Mouse (Mus musculus) neural tube, embryonic 15.5 days (tissue): ENCODE data around the gene Myl9. TPM values are rescaled to one million over a fixed set of nuclear protein-coding genes. Genes with fewer than 3 reads are reported as not detected.

Experiments
- ATAC-seq: fragments of 200-750 bp; cut with Nextera tagmentation; 2 replicates; pipeline ENCODE4 v1.8.0; 2017; ENCODE audit warnings: mild to moderate bottlenecking, moderate TSS enrichment, moderate library complexity; ENCODE audit not compliant: low FRiP score
- H3K27ac ChIP-seq: fragments of 300-500 bp; sonication (generic); replicated peaks from 2 replicates; pipeline ENCODE4 v1.5.1; 2015; ENCODE audit warnings: mild to moderate bottlenecking, inconsistent platforms
- H3K27me3 ChIP-seq: fragments of 300-500 bp; sonication (generic); replicated peaks from 2 replicates; pipeline ENCODE4 v1.6.1; 2015; ENCODE audit warnings: inconsistent platforms
- H3K36me3 ChIP-seq: fragments of 300-500 bp; sonication (generic); 2 replicates; pipeline ENCODE4 v1.6.1; 2015; ENCODE audit warnings: inconsistent platforms
- H3K4me1 ChIP-seq: fragments of 300-500 bp; sonication (generic); 2 replicates; pipeline ENCODE4 v1.6.1; 2015; ENCODE audit warnings: inconsistent platforms
- H3K4me2 ChIP-seq: fragments of 300-500 bp; sonication (generic); 2 replicates; pipeline ENCODE4 v1.6.1; 2015; ENCODE audit warnings: inconsistent platforms, mild to moderate bottlenecking, moderate library complexity
- H3K4me3 ChIP-seq: fragments of 300-500 bp; sonication (generic); replicated peaks from 2 replicates; pipeline ENCODE4 v1.5.1; 2015; ENCODE audit warnings: mild to moderate bottlenecking, inconsistent platforms
- H3K9ac ChIP-seq: fragments of 300-500 bp; sonication (generic); replicated peaks from 2 replicates; pipeline ENCODE4 v1.6.1; 2015; ENCODE audit warnings: mild to moderate bottlenecking, inconsistent platforms
- H3K9me3 ChIP-seq: fragments of 300-500 bp; sonication (generic); replicated peaks from 2 replicates; pipeline ENCODE4 v1.6.1; 2016; ENCODE audit warnings: inconsistent platforms
- WGBS: fragments of 180-500 bp; shearing (Covaris S2); methylation state at CpG from one replicate; pipeline ENCODE4 v1.1.7; 2015; ENCODE audit warnings: mixed read lengths; 5-methylcytosine and 5-hydroxymethylcytosine counted together
- polyA plus RNA-seq: library from polyadenylated mRNA; unstranded; fragments of >200 nt; fragmentation: Nextera tagmentation; extraction: Ambion mirVana; gene quantifications from 2 replicates; pipeline ENCODE4 v1.2.1, GENCODE M21; 2015

Myl9 gene
- polyA plus RNA-seq, 1 experiment from 2014 or later = 40.8 TPM

DNA sequence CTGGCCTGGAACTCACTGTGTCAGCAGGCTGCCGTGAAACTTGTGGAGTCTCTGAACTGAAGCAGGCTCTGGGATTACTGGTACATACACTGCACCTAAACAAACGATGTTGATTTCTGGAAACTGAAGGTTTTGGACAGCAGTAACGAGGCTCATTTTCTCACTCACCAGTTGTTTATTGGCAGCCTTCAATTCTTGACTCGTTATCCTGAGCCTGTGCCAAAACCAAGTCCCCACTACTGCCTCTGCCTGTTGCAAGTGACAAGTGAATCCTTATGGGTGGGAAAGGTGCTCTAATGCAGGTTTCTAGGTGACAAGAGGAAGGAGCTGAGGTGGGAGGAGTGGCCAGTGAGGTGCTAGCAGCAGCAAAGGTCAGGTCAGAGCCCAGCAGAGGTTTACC, 33.2 kb upstream of the Myl9 start:
- WGBS = 53% methylated on average over 4 of the region's 4 CpGs

DNA sequence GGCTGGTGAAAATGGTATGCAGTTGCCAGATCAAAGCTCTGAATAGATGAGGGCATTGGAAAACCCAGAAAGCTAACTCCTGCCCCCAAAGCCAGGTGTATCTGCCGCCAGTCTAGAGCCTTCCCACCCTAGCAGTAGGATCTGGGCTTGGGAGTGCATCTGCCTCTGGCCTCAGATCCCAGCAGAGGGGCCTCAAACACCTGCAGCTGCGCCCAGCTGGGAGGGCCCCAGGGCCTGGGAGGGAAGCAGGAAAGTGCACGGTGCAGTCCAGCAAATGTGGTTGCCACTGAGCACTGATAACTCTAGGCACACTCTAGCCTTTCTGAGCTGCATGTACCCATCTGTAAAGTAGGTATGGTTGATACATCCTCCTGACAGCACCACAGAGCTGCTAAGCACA, 32.0 kb upstream of the Myl9 start:
- Histone ChIP-seq H3K4me3 (no peak overlapping the region), H3K9ac (no peak overlapping the region), H3K4me2 (no peak overlapping the region), H3K27ac (no peak overlapping the region), H3K36me3 (peaks cover 31% of the 10 kb centered on the region), H3K27me3 (no peaks in the 10 kb centered on the region), H3K4me1 (peaks cover 22% of the 10 kb centered on the region), H3K9me3 (no peaks in the 10 kb centered on the region)
- no peak for ATAC-seq
- 57% methylated on average over 3 of the region's 3 CpGs for WGBS

More for the DNA sequence above, 33.2 kb upstream of the Myl9 start:
- Histone ChIP-seq H3K4me1 (peaks cover 32% of the 10 kb centered on the region), H3K36me3 (peaks cover 19% of the 10 kb centered on the region), H3K4me2 (no peak overlapping the region), H3K9me3 (no peaks in the 10 kb centered on the region), H3K27me3 (no peaks in the 10 kb centered on the region), H3K4me3 (no peak overlapping the region), H3K27ac (no peak overlapping the region), H3K9ac (no peak overlapping the region)
- no peak for ATAC-seq

DNA sequence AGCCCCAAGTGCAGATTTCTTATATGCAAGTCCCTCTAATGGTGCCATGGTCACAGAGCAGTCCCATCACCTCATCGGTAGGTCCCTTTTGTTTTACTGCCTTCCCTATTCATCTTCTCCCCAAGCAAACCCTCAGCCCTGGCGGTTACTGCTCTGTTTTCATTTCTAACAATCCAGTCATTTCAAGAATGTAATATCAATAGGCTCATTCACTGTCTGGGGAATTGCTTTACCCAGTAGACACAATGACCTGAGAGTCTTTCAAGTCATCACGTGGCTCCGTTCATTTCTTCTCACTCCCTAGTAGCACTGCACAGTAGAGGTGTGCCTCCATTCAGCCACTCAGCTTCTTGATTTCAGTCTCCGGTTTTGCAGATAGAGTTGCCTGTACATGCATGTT, 30.8 kb upstream of the Myl9 start:
- H3K36me3 ChIP-seq = peaks cover 43% of the 10 kb centered on the region
- H3K4me1 ChIP-seq = peaks cover 19% of the 10 kb centered on the region
- no peaks in the 10 kb centered on the region for H3K27me3 ChIP-seq
- WGBS = 62% methylated on average over 5 of the region's 5 CpGs
- H3K4me3 ChIP-seq = no peak overlapping the region
- no peaks in the 10 kb centered on the region for H3K9me3 ChIP-seq
- H3K27ac ChIP-seq = no peak overlapping the region
- no peak overlapping the region for H3K4me2 ChIP-seq
- no peak overlapping the region for H3K9ac ChIP-seq
- ATAC-seq = no peak

DNA sequence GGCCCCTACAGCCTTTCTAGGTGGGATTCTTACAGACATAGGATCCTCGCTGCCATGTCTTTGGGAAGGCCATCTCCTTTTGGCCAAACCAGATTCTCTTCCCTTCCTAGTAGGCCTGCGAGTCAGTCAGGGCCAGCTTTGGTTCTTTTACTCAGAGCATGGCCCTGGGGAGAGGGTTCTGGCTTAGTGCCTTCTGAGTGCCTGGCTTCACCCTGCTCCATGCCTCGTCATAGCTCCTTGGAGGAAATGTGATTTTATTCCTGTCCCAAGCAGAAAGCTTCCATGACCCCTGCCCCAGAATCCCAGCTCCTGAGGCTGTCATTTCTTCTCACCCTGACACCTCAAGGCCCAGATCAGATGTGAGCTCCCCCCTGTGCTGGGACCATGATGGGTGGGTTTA, 27.9 kb upstream of the Myl9 start:
- no peak overlapping the region for H3K9ac ChIP-seq
- no peaks in the 10 kb centered on the region for H3K27me3 ChIP-seq
- H3K36me3 ChIP-seq = peaks cover 65% of the 10 kb centered on the region
- ATAC-seq = no peak
- no peaks in the 10 kb centered on the region for H3K9me3 ChIP-seq
- no peak overlapping the region for H3K4me3 ChIP-seq
- WGBS = 85% methylated on average over 3 of the region's 3 CpGs
- H3K27ac ChIP-seq = no peak overlapping the region
- peaks cover 5% of the 10 kb centered on the region for H3K4me1 ChIP-seq
- H3K4me2 ChIP-seq = no peak overlapping the region

DNA sequence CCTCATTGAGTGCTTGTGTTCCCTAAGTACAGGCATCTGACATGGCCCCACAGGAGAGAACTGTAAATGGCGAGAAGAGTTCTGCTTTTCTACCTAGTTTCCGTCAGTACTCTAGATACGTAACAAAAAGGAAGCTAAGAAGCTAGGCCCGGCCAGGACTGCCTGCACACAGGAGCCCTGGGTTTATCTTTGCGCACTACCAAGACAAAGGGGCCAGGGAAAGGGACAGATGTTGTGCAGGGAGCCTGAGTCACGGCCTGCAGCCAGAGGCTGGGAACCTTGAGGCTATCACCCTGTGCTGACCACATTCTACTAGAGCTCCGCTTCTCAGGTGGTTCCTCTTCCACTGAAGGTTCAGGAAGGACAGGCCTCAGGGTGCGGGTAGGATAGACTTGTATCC, 25.5 kb upstream of the Myl9 start:
- Histone ChIP-seq H3K9ac (no peak overlapping the region), H3K27me3 (no peaks in the 10 kb centered on the region), H3K4me2 (no peak overlapping the region), H3K9me3 (no peaks in the 10 kb centered on the region), H3K4me3 (no peak overlapping the region), H3K36me3 (peaks cover 82% of the 10 kb centered on the region), H3K27ac (no peak overlapping the region), H3K4me1 (no peaks in the 10 kb centered on the region)
- no peak for ATAC-seq
- WGBS = 89% methylated on average over 8 of the region's 8 CpGs

DNA sequence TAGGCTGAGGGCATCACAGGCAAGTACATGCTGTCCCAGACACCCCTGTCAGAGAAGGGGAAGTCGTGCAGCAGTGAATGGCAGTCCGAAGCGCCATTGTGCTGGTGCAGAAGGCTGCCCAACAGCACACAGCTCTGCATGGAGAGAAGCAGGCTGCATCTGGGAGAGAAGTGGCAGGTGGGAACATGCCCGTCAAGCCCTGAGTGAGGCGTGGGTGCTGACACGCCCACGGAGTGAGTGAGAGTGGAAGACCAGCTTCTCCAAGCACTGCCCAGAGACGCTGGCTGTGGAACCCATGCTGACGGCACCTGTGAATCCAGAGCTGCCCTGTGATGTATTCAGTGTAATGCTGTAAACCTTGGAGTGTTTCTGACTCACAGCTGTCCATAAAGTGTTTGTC, 18.3 kb upstream of the Myl9 start:
- Histone ChIP-seq H3K9me3 (no peaks in the 10 kb centered on the region), H3K4me3 (no peak overlapping the region), H3K9ac (no peak overlapping the region), H3K4me2 (no peak overlapping the region), H3K4me1 (peaks cover 3% of the 10 kb centered on the region), H3K36me3 (peaks cover 94% of the 10 kb centered on the region), H3K27me3 (no peaks in the 10 kb centered on the region), H3K27ac (no peak overlapping the region)
- no peak for ATAC-seq
- WGBS = 95% methylated on average over 9 of the region's 9 CpGs

DNA sequence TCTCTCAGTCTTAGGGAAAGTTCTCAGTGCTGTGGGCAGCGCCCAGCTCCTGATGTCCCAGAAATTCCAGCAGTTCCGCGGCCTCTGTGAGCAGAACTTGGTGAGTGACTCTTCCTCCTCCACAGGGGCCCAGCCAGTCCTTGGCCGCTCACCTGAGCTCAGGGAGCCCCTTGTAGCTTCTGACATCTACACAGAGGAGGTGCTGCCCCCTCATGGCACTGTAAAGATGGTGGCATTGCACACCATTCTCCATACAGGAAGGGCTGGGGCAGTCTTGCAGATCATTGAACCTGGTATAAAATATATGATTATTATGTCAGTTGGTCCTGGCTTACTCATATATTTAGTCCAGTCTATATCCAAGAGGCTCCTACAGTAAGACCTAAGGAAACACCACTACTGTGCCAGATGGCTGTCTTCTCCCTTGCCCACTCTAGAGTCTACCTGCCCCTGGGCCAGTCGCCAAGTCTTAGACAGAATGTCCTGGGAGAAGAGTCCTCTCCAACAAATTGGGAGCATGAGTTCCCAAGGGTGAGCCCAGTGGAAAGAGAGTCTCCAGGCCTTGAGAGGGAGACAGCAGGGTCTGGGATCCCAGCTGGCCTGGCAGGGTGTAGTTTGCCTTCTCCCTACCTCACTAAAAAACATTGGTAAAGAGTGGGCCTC, 14.2 kb upstream of the Myl9 start:
- Histone ChIP-seq H3K4me3 (no peak overlapping the region), H3K27ac (no peak overlapping the region), H3K9me3 (no peaks in the 10 kb centered on the region), H3K9ac (no peak overlapping the region), H3K4me2 (no peak overlapping the region), H3K4me1 (peaks cover 11% of the 10 kb centered on the region), H3K27me3 (no peaks in the 10 kb centered on the region), H3K36me3 (peaks cover 79% of the 10 kb centered on the region)
- WGBS = 90% methylated on average over 5 of the region's 5 CpGs
- no peak for ATAC-seq

DNA sequence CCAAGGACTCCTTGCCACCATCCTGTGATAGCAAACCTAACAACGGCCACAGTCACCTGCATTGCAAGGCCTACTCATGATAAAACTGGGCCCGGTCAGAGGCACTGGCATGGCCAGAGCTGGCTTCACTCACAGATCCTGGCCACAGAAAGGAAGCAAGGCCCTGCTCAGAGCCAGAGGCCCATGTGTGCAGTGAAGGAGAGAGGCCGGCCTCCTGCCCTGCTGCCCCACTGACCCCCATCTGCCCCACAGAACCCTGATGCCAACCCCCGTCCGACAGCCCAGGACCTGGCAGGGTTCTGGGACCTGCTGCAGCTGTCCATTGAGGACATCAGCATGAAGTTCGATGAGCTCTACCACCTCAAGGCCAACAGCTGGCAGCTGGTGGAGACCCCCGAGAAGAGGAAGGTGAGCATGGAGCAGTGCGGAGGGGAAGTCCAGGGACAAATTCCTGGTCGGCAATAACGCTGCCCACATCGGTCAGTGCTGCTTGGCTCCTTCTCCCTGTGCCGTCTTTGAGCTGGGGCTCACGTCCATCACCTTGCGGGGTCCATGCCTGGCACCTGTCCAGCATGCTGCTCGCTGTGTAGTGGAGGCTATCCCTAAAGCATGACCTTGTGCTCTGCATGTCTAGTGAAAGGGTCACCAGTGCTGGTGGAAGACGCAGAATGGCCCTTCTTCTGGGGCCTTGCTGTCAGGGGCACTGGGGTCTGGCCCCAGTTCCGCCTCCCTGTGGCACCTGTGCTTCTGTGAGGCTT, 13.5 kb upstream of the Myl9 start:
- Histone ChIP-seq H3K27me3 (no peaks in the 10 kb centered on the region), H3K4me1 (peaks cover 15% of the 10 kb centered on the region), H3K9ac (no peak overlapping the region), H3K36me3 (peaks cover 72% of the 10 kb centered on the region), H3K4me2 (no peak overlapping the region), H3K4me3 (no peak overlapping the region), H3K9me3 (no peaks in the 10 kb centered on the region), H3K27ac (peak overlapping the region; percentile 64)
- ATAC-seq = no peak
- WGBS = 94% methylated on average over 17 of the region's 17 CpGs

DNA sequence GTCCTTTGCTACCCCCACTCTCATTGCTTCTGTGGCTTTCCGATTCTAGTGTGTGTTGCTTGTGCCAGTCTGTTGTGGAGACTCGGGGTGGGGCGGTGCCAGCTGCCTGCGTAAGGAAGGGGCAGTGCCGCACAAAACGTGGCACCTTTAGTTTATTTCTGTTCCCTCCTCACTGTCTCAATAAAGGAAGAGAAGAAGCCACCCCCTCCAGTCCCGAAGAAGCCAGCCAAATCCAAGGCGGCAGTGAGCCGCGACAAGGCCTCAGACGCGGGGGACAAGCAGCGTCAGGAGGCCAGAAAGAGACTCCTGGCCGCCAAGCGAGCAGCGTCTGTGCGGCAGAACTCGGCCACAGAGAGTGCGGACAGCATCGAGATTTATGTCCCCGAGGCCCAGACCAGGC, 12.7 kb upstream of the Myl9 start:
- H3K4me1 ChIP-seq = peaks cover 22% of the 10 kb centered on the region
- no peaks in the 10 kb centered on the region for H3K27me3 ChIP-seq
- H3K27ac ChIP-seq = peak overlapping the region; percentile 64
- no peak for ATAC-seq
- 56% methylated on average over 21 of the region's 21 CpGs for WGBS
- H3K4me2 ChIP-seq = no peak overlapping the region
- H3K36me3 ChIP-seq = peaks cover 64% of the 10 kb centered on the region
- H3K9ac ChIP-seq = no peak overlapping the region
- no peak overlapping the region for H3K4me3 ChIP-seq
- no peaks in the 10 kb centered on the region for H3K9me3 ChIP-seq

DNA sequence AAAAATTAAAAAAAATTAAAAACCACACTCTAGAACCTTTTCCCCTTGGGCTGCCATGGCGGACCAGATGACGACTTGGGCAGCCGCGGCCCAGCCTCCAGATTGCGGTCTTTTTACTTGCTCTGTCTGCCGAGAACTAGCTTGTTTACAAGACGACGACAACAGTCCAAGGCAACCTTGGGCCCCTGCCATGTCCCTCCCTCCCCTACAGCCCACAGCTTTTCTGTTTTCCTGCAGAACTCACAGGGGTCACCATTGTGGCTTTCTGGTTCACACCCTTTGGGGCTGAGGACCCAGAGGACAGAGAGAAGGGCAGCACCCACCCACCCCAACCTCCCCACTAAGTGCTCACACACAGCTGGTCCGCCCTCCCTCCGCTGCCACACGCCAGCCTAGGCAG, 12.1 kb upstream of the Myl9 start:
- Histone ChIP-seq H3K9me3 (no peaks in the 10 kb centered on the region), H3K36me3 (peaks cover 58% of the 10 kb centered on the region), H3K27me3 (no peaks in the 10 kb centered on the region), H3K4me2 (no peak overlapping the region), H3K4me3 (no peak overlapping the region), H3K9ac (no peak overlapping the region), H3K27ac (peak overlapping the region; percentile 64), H3K4me1 (peaks cover 22% of the 10 kb centered on the region)
- 66% methylated on average over 11 of the region's 11 CpGs for WGBS
- ATAC-seq = no peak; the same call in 1 of the 2 replicates

DNA sequence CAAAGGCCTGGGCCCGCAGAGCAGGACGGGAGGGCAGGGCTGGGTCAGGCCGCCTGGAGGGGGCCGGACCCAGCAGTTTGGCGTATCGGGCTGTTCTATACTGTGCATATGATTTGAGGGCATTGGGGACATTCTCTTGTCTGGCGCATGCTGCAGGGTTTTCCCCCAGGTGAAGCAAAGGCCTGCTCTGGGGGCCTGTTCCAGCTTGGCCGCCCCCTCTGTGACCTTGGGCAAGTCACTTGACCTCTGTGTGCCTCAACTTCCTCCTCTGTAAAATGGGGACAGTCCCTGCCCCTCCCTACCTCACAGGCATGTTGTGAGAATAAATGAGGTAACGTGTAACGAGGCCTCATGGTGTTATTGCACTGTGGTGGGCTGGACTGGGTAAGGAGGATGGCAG, 11.2 kb upstream of the Myl9 start:
- Histone ChIP-seq H3K4me3 (no peak overlapping the region), H3K4me1 (peaks cover 22% of the 10 kb centered on the region), H3K27me3 (no peaks in the 10 kb centered on the region), H3K36me3 (peaks cover 48% of the 10 kb centered on the region), H3K4me2 (no peak overlapping the region), H3K27ac (no peak overlapping the region), H3K9ac (no peak overlapping the region), H3K9me3 (no peaks in the 10 kb centered on the region)
- ATAC-seq = no peak
- WGBS = 91% methylated on average over 10 of the region's 10 CpGs

DNA sequence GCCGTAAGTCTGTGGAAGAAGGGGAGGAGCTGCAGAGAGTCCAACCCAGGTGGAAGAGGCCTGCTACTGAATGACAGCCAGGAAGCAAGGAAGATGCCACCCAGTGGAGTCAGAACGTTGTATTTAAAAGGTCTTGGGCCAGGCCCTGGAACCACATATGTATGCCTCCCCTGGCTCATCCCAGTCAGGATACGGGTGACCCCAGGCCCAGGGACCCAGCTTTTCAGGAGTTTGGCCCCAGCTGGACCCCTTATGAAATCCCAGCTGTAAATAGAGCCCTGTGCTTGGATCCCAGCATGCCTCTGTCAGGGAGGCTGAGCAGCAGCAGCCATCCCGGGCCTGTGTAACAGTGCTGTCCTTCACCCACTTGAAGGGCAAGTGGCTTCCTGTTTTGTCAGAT, 10.5 kb upstream of the Myl9 start:
- Histone ChIP-seq H3K27ac (0 out of 2 replicates have a peak overlapping the region, but pooled peaks have one; percentile 10), H3K27me3 (no peaks in the 10 kb centered on the region), H3K9ac (no peak overlapping the region), H3K4me2 (no peak overlapping the region), H3K4me3 (no peak overlapping the region), H3K36me3 (peaks cover 42% of the 10 kb centered on the region), H3K9me3 (no peaks in the 10 kb centered on the region), H3K4me1 (peaks cover 22% of the 10 kb centered on the region)
- ATAC-seq = no peak
- 73% methylated on average over 4 of the region's 4 CpGs for WGBS
